Mouse (Mus musculus) erythroblast, embryonic 14.5 days (primary cell): Measurements from ENCODE around the gene Rnf207.

Experiments
- GATA1 ChIP-seq: IDR thresholded peaks from 2 replicates; pipeline ENCODE4 v1.6.1; 2012; ENCODE audit warnings: low read length, inconsistent platforms, mixed read lengths
- TAL1 ChIP-seq: IDR thresholded peaks from 3 replicates; pipeline ENCODE4 v1.6.1; 2012; ENCODE audit warnings: low read length, inconsistent platforms, mixed read lengths

GRCm38 (mm10) chr4:152296874-152297861, 21.6 kb downstream of the Rnf207 start, which contains the start of gene Icmt:
- TF ChIP-seq GATA1, result no peak
- no peak for TF ChIP-seq TAL1
